Mouse (Mus musculus) hindbrain, embryonic 13.5 days (tissue): ENCODE data around the gene 2310007B03Rik. TPM values are rescaled to one million over a fixed set of nuclear protein-coding genes. Genes with fewer than 3 reads are reported as not detected.

Source experiments
- ATAC-seq: fragments of 200-750 bp; cut with Nextera tagmentation; 2 replicates; pipeline ENCODE4 v1.8.0; 2017; ENCODE audit warnings: moderate TSS enrichment; ENCODE audit not compliant: low FRiP score
- H3K27ac ChIP-seq: fragments of 300-500 bp; sonication (generic); 2 replicates; pipeline ENCODE4 v1.5.1; 2015; ENCODE audit warnings: inconsistent platforms, mild to moderate bottlenecking, moderate library complexity
- H3K27me3 ChIP-seq: fragments of 300-500 bp; sonication (generic); 2 replicates; pipeline ENCODE4 v1.6.1; 2015; ENCODE audit warnings: mild to moderate bottlenecking, inconsistent platforms
- H3K36me3 ChIP-seq: fragments of 300-500 bp; sonication (generic); 2 replicates; pipeline ENCODE4 v1.6.1; 2015; ENCODE audit warnings: mild to moderate bottlenecking, inconsistent platforms
- H3K4me1 ChIP-seq: fragments of 300-500 bp; sonication (generic); replicated peaks from 2 replicates; pipeline ENCODE4 v1.6.1; 2015; ENCODE audit warnings: inconsistent platforms
- H3K4me2 ChIP-seq: fragments of 300-500 bp; sonication (generic); 2 replicates; pipeline ENCODE4 v1.6.1; 2015; ENCODE audit warnings: inconsistent platforms, mild to moderate bottlenecking, moderate library complexity
- H3K4me3 ChIP-seq: fragments of 300-500 bp; sonication (generic); 2 replicates; pipeline ENCODE4 v1.5.1; 2015; ENCODE audit warnings: mild to moderate bottlenecking, inconsistent platforms
- H3K9ac ChIP-seq: fragments of 300-500 bp; sonication (generic); 2 replicates; pipeline ENCODE4 v1.6.1; 2015; ENCODE audit warnings: mild to moderate bottlenecking, inconsistent platforms
- H3K9me3 ChIP-seq: fragments of 300-500 bp; sonication (generic); 2 replicates; pipeline ENCODE4 v1.6.1; 2016; ENCODE audit warnings: inconsistent platforms
- WGBS: fragments of 180-500 bp; shearing (Covaris S2); methylation state at CpG from one replicate; pipeline ENCODE4 v1.1.7; 2015; 5-methylcytosine and 5-hydroxymethylcytosine counted together
- polyA plus RNA-seq: library from polyadenylated mRNA; unstranded; fragments of >200 nt; fragmentation: Nextera tagmentation; extraction: Ambion mirVana; gene quantifications from 2 replicates; pipeline ENCODE4 v1.2.1, GENCODE M21; 2015

Gene 2310007B03Rik
- polyA plus RNA-seq, 1 experiment from 2014 or later = 0.29 TPM

GRCm38 (mm10) chr1:93123179-93123854 is 37.4 kb downstream of the 2310007B03Rik start:
- H3K9me3 ChIP-seq = no peaks in the 10 kb centered on the region
- no peak overlapping the region for H3K4me3 ChIP-seq
- no peaks in the 10 kb centered on the region for H3K4me1 ChIP-seq
- no peak overlapping the region for H3K9ac ChIP-seq
- no peaks in the 10 kb centered on the region for H3K27me3 ChIP-seq
- 83% methylated on average over 11 of the region's 11 CpGs for WGBS
- H3K4me2 ChIP-seq = no peak overlapping the region
- no peak overlapping the region for H3K27ac ChIP-seq
- no peak for ATAC-seq
- no peaks in the 10 kb centered on the region for H3K36me3 ChIP-seq

DNA sequence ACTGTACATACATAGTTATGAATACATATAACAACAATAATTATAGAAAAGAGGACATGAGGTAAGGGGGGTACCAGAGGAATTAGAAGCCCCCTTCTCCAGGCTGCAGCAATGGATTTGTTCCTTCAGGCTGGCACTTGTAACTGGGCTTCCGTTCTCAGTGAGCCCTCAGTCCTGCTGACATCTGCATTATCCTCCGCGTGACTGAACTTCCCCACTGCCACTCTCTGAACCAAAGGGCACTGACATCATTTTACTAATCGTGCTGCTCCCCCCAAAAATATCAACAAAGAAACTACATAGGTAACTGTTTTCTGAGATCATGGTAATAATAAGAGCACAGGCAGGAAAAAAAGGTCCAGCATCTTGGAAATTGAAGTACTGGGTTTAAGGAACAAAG is 41.9 kb downstream of the 2310007B03Rik start:
- peaks cover 12% of the 10 kb centered on the region for H3K4me1 ChIP-seq
- ATAC-seq = no peak
- no peak overlapping the region for H3K4me3 ChIP-seq
- no peaks in the 10 kb centered on the region for H3K36me3 ChIP-seq
- H3K27ac ChIP-seq = no peak overlapping the region
- no peaks in the 10 kb centered on the region for H3K27me3 ChIP-seq
- WGBS = 37% methylated on average over 4 of the region's 4 CpGs
- H3K4me2 ChIP-seq = no peak overlapping the region
- no peaks in the 10 kb centered on the region for H3K9me3 ChIP-seq
- no peak overlapping the region for H3K9ac ChIP-seq

- H3K4me1 ChIP-seq = peaks cover 12% of the 10 kb centered on the region
- peak overlapping the region; percentile 64 for H3K4me2 ChIP-seq
- WGBS = 13% methylated on average over 13 of the region's 13 CpGs
- ATAC-seq = peak; percentile 82
- peak overlapping the region; percentile 37 for H3K4me3 ChIP-seq
- peak overlapping the region; percentile 66 for H3K9ac ChIP-seq
- H3K27ac ChIP-seq = no peak overlapping the region
- no peaks in the 10 kb centered on the region for H3K9me3 ChIP-seq
- H3K27me3 ChIP-seq = no peaks in the 10 kb centered on the region
- H3K36me3 ChIP-seq = no peaks in the 10 kb centered on the region
Measured at GRCm38 (mm10) chr1:93115471-93115870, 45.3 kb downstream of the 2310007B03Rik start.

GRCm38 (mm10) chr1:93114713-93115463 is 45.9 kb downstream of the 2310007B03Rik start:
- 24% methylated on average over 21 of the region's 21 CpGs for WGBS
- H3K36me3 ChIP-seq = no peaks in the 10 kb centered on the region

DNA sequence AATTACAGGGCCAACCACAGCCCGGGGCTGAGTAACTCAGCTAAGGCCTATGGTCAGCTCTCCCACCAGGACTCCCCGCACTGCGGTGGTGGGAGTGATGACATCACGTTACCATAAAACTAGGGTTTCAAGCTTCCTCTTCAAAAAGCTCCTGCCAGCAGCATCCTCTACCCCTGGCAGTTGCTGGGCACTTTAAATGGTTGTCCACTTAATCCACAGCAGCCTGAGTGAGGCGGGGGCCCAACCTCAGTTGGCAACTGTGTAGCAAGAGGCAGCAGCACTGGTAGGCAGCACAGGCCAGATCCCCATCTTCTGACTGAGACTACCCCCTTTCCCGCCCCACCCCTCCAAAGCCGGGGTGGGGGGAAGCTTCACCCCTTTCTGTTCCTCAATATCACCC is 58.0 kb downstream of the 2310007B03Rik start:
- Histone ChIP-seq H3K9ac (peak overlapping the region; percentile 87), H3K4me3 (peak overlapping the region; percentile 85), H3K27me3 (peaks cover 8% of the 10 kb centered on the region), H3K4me2 (peak overlapping the region; percentile 98), H3K4me1 (peaks cover 27% of the 10 kb centered on the region), H3K27ac (peak overlapping the region; percentile 96), H3K36me3 (peaks cover 4% of the 10 kb centered on the region; the same call in 1 of the 2 replicates), H3K9me3 (no peaks in the 10 kb centered on the region)
- WGBS = 63% methylated on average over 7 of the region's 7 CpGs
- ATAC-seq = no peak

More at GRCm38 (mm10) chr1:93114713-93115463, 45.9 kb downstream of the 2310007B03Rik start:
- no peak overlapping the region; the same call in 1 of the 2 replicates for H3K27ac ChIP-seq
- peak overlapping the region; percentile 37 for H3K4me3 ChIP-seq
- H3K9me3 ChIP-seq = no peaks in the 10 kb centered on the region
- peak overlapping the region; percentile 66 for H3K9ac ChIP-seq
- peak overlapping the region; percentile 64 for H3K4me2 ChIP-seq
- H3K4me1 ChIP-seq = peaks cover 12% of the 10 kb centered on the region
- ATAC-seq = peak; percentile 99
- no peaks in the 10 kb centered on the region for H3K27me3 ChIP-seq

DNA sequence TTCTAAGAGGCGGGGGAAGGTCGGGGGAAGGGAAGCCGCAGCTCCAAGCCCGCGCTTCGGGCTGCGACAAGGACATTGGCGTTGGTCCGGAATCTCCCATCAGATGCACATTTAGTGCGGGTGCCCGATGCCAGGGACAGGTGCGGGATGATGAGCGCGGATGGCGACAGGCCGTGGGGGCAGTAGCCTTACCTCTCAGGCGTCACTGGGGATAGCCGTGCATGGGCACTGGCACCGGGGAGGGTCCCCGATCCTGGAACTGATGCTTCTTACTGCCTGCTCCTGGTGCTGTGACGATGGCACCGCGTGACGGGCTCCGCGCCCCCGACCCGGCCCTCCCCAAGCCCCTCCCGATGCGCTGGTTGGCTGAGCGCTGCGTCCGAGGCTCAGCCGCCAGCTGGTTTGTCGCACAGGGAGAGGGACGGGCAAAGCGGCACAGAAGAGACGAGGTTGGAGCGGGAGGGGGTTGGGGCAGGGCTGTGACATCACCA is 59.1 kb downstream of the 2310007B03Rik start, which contains the start of gene Kif1a:
Kif1a (minus strand) TSS at position 381 of the 491 bp plus-strand sequence.
- H3K4me1 ChIP-seq = peaks cover 36% of the 10 kb centered on the region
- H3K27ac ChIP-seq = peak within 1 kb of the TSS; percentile 96
- peaks cover 8% of the 10 kb centered on the region for H3K27me3 ChIP-seq
- WGBS = under 1% methylated on average over 39 of the region's 39 CpGs
- peak within 1 kb of the TSS; percentile 87 for H3K9ac ChIP-seq
- peak within 1 kb of the TSS; percentile 98 for H3K4me2 ChIP-seq
- H3K4me3 ChIP-seq = peak within 1 kb of the TSS; percentile 85
- H3K36me3 ChIP-seq = peaks cover 9% of the 10 kb centered on the region; the same call in 1 of the 2 replicates
- ATAC-seq = peak; percentile 93
- no peaks in the 10 kb centered on the region for H3K9me3 ChIP-seq

Other genes with a start within 250 kb of the 2310007B03Rik start
- gene Capn10, start 226.6 kb downstream of the 2310007B03Rik start, polyA plus RNA-seq = 58.9 TPM in 2 replicates
- gene Gpr35, start 210.1 kb downstream of the 2310007B03Rik start, polyA plus RNA-seq = 0.39 and 0.65 TPM in 2 replicates
- gene Aqp12, start 154.6 kb downstream of the 2310007B03Rik start, polyA plus RNA-seq = not detected in 2 replicates
- 340 and 349 TPM in 2 replicates for gene Kif1a, start 59.0 kb downstream of the 2310007B03Rik start, polyA plus RNA-seq
- gene Agxt, start 25.7 kb downstream of the 2310007B03Rik start, polyA plus RNA-seq = not detected in 2 replicates
- 0.19 and 0.38 TPM in 2 replicates for gene Crocc2, start 7.8 kb upstream of the 2310007B03Rik start, polyA plus RNA-seq
- gene Sned1, start 74.9 kb upstream of the 2310007B03Rik start, polyA plus RNA-seq = 8.8 and 9.3 TPM in 2 replicates
- 35.8 and 36.2 TPM in 2 replicates for gene Mterf4, start 145.0 kb upstream of the 2310007B03Rik start, polyA plus RNA-seq
- 50.0 and 57.5 TPM in 2 replicates for gene Ppp1r7, start 181.9 kb upstream of the 2310007B03Rik start, polyA plus RNA-seq
- 6.5 and 7.0 TPM in 2 replicates for gene Pask, start 182.5 kb upstream of the 2310007B03Rik start, polyA plus RNA-seq
- 0.14 and 0.27 TPM in 2 replicates for gene Ano7, start 213.0 kb upstream of the 2310007B03Rik start, polyA plus RNA-seq